Mouse (Mus musculus): ENCODE results near the gene Mettl2.

The Mettl2 gene

GRCm38 (mm10) chr11:105152357-105152899 is 26.2 kb downstream of the Mettl2 start:
- in situ Hi-C loops (cut with MboI, MseI) = no loop called here

DNA sequence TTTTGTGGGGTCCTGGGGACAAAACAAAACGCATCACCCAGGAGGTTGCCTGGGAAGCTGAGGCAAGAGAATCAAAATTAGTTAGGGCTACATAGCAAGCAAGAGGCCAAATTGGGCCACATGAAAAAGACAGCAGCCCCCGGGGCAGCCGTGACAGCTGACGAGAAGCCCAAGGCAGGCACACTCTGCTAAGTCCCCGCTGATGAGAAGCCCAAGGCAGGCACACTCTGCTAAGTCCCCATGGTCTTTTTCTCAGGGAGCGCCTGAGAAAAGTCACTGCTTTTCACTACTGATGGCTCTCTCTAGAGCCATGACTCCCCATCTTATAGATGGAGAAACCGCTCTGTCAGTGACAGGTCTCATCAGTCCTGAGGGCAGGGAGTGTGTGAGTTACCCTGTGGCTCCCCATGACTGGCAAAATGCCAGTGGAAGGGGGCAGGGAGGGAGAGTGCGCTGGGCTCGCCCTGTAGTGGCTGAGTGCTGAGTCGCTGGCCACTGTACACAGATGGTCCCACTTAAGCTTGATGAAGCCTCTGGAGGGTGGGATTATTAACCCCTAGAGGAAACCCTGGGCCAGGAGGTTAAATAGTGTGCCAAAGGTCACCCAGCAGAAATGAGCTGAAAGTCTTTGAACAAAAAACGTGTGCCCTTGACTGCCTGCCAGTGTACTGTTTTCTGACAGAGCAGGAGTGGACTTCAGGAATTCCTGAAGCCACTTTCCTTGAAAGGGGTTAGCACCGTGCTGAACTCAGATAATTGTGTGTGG is 27.0 kb downstream of the Mettl2 start:
- in situ Hi-C loops (cut with MboI, MseI) = no loop called here

GRCm38 (mm10) chr11:105155915-105156314 is 29.7 kb downstream of the Mettl2 start:
- in situ Hi-C loops (cut with MboI, MseI) = no loop called here

DNA sequence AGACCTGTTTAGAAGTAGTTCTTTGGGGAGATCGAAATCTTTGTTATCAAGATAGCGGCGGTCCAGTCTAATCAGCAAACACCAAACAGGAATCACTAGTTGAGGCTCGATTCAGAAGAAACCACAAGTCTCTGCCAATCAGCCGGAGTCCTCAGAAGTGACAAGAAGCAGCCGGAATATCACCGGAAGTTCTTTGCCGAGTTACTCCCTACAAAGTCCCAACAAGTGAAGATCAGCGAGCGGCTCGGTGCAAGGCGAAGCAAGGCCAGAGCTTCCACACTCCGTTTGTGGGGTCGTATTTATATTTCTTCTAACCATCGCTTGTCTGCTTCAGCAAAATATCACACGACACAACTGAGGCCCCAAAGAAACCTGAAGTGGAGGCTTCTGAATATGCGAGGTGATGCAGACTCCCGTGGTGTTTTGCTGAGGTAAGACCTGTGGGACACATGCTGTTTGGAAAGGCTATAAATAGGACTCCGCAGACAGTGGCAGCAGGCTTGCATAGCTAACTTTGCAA is 30.6 kb downstream of the Mettl2 start:
- in situ Hi-C loops (cut with MboI, MseI) = no loop called here

GRCm38 (mm10) chr11:105158047-105158446 is 31.8 kb downstream of the Mettl2 start:
- in situ Hi-C loops (cut with MboI, MseI) = no loop called here

DNA sequence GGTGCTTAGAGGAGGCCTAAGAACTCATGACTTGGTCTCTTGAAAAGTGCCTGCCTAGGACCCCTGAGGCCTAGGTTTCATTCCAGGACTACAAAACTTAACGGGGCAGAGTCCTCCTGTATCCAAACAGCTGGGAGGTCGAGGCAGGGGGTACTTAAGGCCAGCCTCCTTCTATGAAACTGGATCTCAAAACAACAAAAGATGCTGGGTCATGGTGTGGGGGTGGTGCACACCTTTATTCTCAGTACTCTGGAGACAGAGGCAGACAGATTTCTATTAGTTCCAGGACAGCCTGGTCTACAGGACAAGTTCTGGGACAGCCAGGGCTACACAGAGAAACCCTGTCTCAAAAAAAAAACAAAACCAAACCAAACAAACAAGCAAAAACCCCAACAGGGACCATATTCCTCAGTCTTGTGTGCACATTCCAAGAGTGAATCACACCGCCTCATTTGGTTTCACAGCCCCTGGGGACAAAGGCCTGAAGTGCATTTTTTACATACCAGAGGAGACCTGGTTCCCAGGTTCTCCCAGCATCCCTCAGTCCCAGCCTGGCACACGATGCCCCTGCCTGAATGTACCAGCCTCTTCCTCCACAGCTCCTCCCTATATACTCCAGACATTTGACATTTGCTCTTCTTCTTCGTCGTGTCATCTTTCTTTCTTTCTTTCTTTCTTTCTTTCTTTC is 33.6 kb downstream of the Mettl2 start:
- in situ Hi-C loops (cut with MboI, MseI) = no loop called here

DNA sequence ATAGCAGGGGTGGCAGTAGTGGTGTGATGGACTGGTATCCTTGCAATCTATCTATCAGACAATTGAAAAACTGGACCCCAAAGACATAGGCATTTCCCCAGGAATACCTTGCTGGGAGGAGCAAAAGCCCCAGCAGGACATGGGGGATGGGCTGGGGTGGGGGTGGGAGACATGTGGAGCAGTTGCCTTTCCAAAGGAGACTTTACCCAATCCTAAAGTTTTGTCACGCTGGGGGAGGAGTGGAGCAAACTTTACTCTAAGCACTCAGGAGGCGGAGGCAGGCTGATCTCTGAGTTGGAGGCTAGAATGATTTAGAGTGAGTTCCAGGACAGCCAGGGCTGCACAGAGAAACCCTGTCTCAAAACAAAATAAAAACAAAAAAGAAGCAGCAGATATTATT is 35.2 kb downstream of the Mettl2 start:
- in situ Hi-C loops (cut with MboI, MseI) = no loop called here

DNA sequence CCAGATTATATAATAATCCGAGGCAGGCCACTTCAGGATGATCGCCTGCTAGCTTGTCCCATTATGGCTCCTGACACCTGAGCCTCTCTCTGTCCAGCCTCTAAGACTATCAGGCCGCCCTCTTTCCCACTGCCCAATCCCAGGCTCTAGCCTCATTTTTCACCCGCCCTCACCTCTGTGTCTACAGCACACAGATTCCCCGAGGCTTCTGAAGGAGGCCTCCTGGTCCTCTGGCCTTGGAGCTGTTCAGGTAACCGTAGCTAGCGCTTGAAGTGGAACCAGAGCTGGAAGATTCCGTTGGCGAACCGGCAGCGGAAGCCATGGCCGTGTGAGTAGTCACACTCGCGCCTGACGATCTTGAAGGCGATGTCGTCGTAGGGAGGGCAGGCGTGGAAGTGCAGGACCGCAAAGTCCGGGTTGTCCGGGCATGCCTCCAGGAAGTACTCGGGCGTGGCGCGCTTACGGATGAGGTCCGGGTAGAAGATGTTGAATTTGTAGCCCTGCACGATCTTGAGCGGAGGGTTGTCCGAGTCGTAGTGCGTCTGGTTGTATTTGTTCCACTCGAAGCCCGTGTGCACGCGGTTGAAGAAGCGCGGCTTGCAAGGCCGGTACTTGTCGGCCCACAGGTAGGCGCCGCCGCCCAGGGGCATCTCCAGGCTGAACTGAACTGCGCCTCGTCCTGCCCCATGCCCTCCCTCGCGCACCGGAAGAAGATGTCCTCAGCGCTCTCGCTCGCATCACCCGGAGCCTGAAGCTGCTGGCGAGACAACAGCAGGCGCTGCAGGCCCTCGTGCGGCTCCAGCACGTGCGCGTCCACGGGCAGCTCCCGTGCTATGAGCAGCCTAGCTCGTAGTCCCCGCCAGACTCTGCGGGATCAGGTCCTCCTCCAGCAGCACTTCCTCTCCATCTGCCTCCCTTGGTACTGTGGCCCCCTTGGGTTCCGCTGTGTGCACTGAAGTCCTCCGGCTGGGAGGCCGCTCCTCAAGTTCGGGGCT is 38.6 kb downstream of the Mettl2 start:
- in situ Hi-C loops (cut with MboI, MseI) = no loop called here

- in situ Hi-C loops (cut with MboI, MseI) = no loop called here
These were observed 40.6 kb downstream of the Mettl2 start for GRCm38 (mm10) chr11:105166780-105167179.

- in situ Hi-C loops (cut with MboI, MseI) = loop anchor here (5.0 kb wide), 1 partner anchor 36 kb away; no protein-coding TSS in a partner anchor
These were observed 52.3 kb downstream of the Mettl2 start, which contains the start of gene Tlk2 for GRCm38 (mm10) chr11:105178516-105178915. Gene Tlk2, plus strand, starts transcription at chr11:105178807.

DNA sequence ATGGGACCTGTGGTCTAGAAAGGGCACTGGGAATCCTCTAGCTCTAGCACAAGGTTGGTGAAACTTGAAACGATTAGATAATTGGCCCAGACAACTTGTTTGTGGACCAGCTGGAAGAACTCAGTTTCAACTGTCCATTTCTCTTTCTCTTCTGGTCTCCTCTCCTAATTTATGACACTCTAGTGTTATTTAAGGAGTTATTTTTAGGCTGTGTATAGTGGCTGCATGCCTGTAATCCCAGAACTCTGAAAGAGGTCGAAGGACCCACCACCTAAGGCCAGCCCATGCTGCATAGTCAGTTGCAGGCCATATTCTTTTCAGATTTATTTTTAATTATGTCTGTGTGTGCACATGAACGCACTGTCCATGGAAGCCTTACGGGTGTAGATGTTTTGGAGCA is 53.3 kb downstream of the Mettl2 start:
- in situ Hi-C loops (cut with MboI, MseI) = loop anchor here (5.0 kb wide), 1 partner anchor 37 kb away; no protein-coding TSS in a partner anchor

- in situ Hi-C loops (cut with MboI, MseI) = no loop called here
These were observed 54.4 kb downstream of the Mettl2 start for GRCm38 (mm10) chr11:105180471-105181091.

- in situ Hi-C loops (cut with MboI, MseI) = no loop called here
These were observed 55.0 kb downstream of the Mettl2 start for GRCm38 (mm10) chr11:105181126-105181637.

DNA sequence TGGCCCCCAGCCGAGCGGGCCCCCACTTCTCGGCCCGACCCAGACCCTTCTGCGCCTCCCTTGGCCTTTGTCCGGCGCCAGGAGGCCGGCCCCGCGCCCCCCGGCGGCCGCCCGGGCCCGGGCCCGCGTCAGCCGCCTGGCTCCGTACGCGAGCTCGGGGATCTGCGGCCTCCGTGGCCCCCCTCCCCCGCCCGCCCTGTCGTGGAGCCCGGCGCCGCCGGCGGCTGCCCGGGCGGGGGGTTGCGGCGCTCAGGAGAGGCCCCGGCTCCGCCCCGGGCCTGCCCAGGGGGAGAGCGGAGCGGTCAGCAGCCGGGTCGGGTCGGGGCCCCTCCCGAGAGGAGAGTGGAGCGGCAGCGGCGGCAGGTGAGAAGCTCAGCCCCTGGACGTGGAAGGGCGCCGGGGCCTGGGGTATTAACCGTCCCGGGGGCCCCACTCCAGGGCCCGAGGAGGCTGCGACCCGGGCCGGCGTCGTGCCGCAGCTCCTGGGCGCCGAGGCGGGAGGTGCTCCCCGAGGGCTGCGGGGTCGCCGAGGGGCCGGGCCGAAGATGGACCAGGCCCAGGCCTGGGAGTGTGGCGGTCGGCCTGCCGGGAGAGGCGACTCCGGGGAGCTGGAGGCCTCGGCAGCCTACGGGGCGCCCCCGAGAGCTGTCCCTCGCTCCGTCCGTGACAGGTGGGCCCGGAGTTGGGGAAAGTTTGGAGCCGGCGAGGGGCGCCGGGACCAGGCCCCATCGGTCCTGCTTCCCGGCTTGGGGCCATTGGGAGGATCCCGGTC is 55.6 kb downstream of the Mettl2 start:
- in situ Hi-C loops (cut with MboI, MseI) = no loop called here

DNA sequence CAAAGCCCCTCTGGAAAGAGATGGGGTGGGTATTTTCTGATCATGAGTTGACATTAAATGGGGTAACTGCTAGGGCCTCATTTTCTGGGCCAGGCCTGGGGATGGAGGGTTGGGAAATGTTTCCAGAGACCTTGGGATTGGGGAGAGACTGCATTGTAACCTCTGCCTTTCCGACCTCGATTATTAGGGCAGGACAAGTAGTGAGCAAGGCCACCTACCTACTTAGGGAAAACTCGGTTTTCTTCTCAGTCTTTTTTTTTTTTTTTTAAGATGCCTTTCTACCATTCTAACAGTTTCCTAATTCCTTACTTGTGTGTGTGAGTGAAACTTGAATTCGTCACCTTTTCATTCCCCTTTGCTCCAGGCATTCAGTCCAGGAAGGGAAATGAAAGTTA is 56.2 kb downstream of the Mettl2 start:
- in situ Hi-C loops (cut with MboI, MseI) = no loop called here

- in situ Hi-C loops (cut with MboI, MseI) = no loop called here
These were observed 58.5 kb downstream of the Mettl2 start for GRCm38 (mm10) chr11:105184678-105185077.

Measured in regulatory T cell (primary cell).